Mouse (Mus musculus): Measurements from ENCODE around the gene D630003M21Rik.

- TF ChIP-seq POLR2A (IDR thresholded peaks at IDR 0.05; ENCODE audit: control insufficient read depth, extremely low read depth, insufficient read depth, low read length, poor library complexity) (no peak), CTCF (IDR thresholded peaks at IDR 0.05; ENCODE audit: borderline replicate concordance, control insufficient read depth, extremely low read depth, insufficient read depth, low read length, poor library complexity) (no peak)
Observed at GRCm38 (mm10) chr2:158276878-158277277, 47.9 kb upstream of the D630003M21Rik start.

Data from thymus, adult 2 months (tissue).